Mouse (Mus musculus): Measurements from ENCODE around the gene Kdf1.

DNA sequence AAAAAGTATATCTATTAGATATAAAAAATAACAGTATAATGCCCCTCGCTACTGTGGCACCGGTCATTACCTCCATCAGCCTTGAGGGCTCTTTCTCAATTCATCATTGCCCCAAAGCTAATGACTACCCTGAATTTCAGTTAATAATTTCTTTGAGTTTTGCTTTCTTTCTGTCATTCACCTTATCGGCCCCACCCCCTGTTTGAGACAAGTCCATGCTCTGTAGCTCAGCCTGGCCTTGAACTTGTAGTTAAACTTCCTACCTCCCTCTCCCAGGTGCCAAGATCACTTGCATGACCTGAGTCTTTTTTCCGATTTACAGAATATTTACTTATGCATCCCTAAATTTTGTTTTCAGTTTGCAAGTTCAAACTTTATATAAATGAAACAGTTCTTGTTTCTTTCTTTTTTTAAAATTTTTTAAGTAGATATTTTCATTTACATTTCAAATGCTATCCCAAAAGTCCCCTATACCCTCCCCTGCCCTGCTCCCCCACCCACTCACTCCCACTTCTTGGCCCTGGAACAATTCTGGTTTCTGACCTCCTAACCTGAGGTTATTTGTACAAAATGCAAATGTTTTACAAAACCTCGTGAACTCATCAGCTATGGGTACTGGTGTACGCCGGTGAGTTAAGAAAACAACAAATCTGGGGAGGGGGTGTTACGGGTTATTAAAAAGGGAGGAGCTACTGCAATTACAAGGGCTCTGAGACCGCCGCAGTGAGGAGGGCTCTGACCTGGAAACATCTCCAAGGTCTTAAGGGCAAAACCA lies 50.7 kb downstream of the Kdf1 start:
- TF ChIP-seq CTCF (IDR thresholded peaks at IDR 0.05; ENCODE audit: low read depth) (no peak), EP300 (IDR thresholded peaks at IDR 0.05; ENCODE audit: low read depth) (no peak)

Data from liver, embryonic 14.5 days (tissue).